Mouse (Mus musculus) cerebellum, adult 2 months (tissue): ENCODE measurements around the gene Pde4c.

Source experiments
- CTCF ChIP-seq: fragments of 200-500 bp; IDR thresholded peaks from 2 replicates; pipeline ENCODE4 v1.5.1; 2011; ENCODE audit warnings: low read depth, mild to moderate bottlenecking, control low read depth, low read length, moderate library complexity, borderline replicate concordance; ENCODE audit not compliant: insufficient read depth
- POLR2A ChIP-seq: fragments of 200-500 bp; IDR thresholded peaks from 2 replicates; pipeline ENCODE4 v1.6.1; 2011; ENCODE audit warnings: low read length, control low read depth, borderline replicate concordance; ENCODE audit not compliant: insufficient read depth

GRCm38 (mm10) chr8:70786291-70787050, 63.0 kb downstream of the Pde4c start:
- TF ChIP-seq CTCF (no peak), POLR2A (no peak)
